Comparison of ENCODE assay signal across 16 mouse cellular contexts in genomic region chr19:7304801-7305200, GRCm38 (mm10). TPM values are rescaled to one million over a fixed set of nuclear protein-coding genes. Genes with fewer than 3 reads are reported as not detected.
A peak's percentile ranks its signal among the peaks of the same experiment; 100 is the strongest.
DNase-seq lines count a peak whose midpoint lies in the region; ATAC-seq and TF ChIP-seq lines count a peak whose summit lies in the region.
"Had no signal": no experiment of that assay in that cellular context is flagged by ENCODE, and none has a peak within 500 bp of the region (broad histone marks: within the 10 kb centered on the region; RNA-seq: fewer than 3 reads in every experiment).

No protein-coding gene starts in this region.

- intact Hi-C loops in gastrocnemius, adult 2 months (cut with DNase I) = no loop called here

- no peak for TF ChIP-seq CTCF in gastrocnemius, adult 2 months (IDR thresholded peaks at IDR 0.05)
- TF ChIP-seq CTCF in hindbrain, postnatal 0 days (IDR thresholded peaks at IDR 0.05; ENCODE audit: low read depth) = no peak

- no peaks in the 10 kb centered on the region for H3K27me3 ChIP-seq in kidney, embryonic 15.5 days
- no peaks in the 10 kb centered on the region for H3K27me3 ChIP-seq in intestine, embryonic 16.5 days (replicated peaks; ENCODE audit: control insufficient read depth, insufficient read depth, low read length)
- no peaks in the 10 kb centered on the region for H3K27me3 ChIP-seq in hindbrain, postnatal 0 days (ENCODE audit: insufficient read depth, low read length)
- H3K27me3 ChIP-seq: embryonic facial prominence, embryonic 13.5 days; hindbrain, embryonic 12.5 days; lung, embryonic 15.5 days; midbrain, embryonic 15.5 days had no signal

- DNase-seq in gastrocnemius, adult 2 months = no peak
- no peak for DNase-seq in gastrocnemius, postnatal 25 days
- DNase-seq in kidney, adult 8-10 months = no peak
- peak; percentile 48 for DNase-seq in lung, postnatal 36 days
- no peak for DNase-seq in lung, adult 18-20 months
- DNase-seq in hindbrain, postnatal 0 days (ENCODE audit: low spot score) = no peak
- DNase-seq: cerebellum, adult 11-12 months; kidney, adult 11 months; kidney, postnatal 4 days; thymus, postnatal 4 days had no signal

- H3K9me3 ChIP-seq in kidney, embryonic 15.5 days (replicated peaks) = no peaks in the 10 kb centered on the region
- H3K9me3 ChIP-seq in intestine, embryonic 16.5 days (ENCODE audit: control insufficient read depth, low read length) = no peaks in the 10 kb centered on the region
- no peaks in the 10 kb centered on the region for H3K9me3 ChIP-seq in hindbrain, postnatal 0 days (ENCODE audit: low read length)
- H3K9me3 ChIP-seq: embryonic facial prominence, embryonic 13.5 days; hindbrain, embryonic 12.5 days; lung, embryonic 15.5 days; midbrain, embryonic 15.5 days had no signal

- no peak overlapping the region for H3K4me3 ChIP-seq in gastrocnemius, adult 2 months
- no peak overlapping the region for H3K4me3 ChIP-seq in kidney, embryonic 15.5 days (replicated peaks)
- H3K4me3 ChIP-seq in intestine, embryonic 16.5 days (ENCODE audit: low read length) = no peak overlapping the region
- no peak overlapping the region for H3K4me3 ChIP-seq in hindbrain, postnatal 0 days (ENCODE audit: low read length)
- H3K4me3 ChIP-seq: embryonic facial prominence, embryonic 13.5 days; hindbrain, embryonic 12.5 days; lung, embryonic 15.5 days; midbrain, embryonic 15.5 days had no signal

- peak overlapping the region; percentile 89 for H3K27ac ChIP-seq in gastrocnemius, adult 2 months
- H3K27ac ChIP-seq in kidney, embryonic 15.5 days = 0 out of 2 replicates have a peak overlapping the region, but pooled peaks have one; percentile 56
- H3K27ac ChIP-seq in intestine, embryonic 16.5 days (ENCODE audit: low read length) = peak overlapping the region; percentile 3; the same call in 1 of the 2 replicates
- no peak overlapping the region for H3K27ac ChIP-seq in hindbrain, postnatal 0 days
- H3K27ac ChIP-seq: embryonic facial prominence, embryonic 13.5 days; hindbrain, embryonic 12.5 days; lung, embryonic 15.5 days; midbrain, embryonic 15.5 days had no signal

- no peak overlapping the region for H3K4me2 ChIP-seq in kidney, embryonic 15.5 days
- no peak overlapping the region for H3K4me2 ChIP-seq in intestine, embryonic 16.5 days (ENCODE audit: low read depth, low read length)
- no peak overlapping the region for H3K4me2 ChIP-seq in hindbrain, postnatal 0 days (ENCODE audit: low read depth, low read length)
- H3K4me2 ChIP-seq: embryonic facial prominence, embryonic 13.5 days; hindbrain, embryonic 12.5 days; lung, embryonic 15.5 days; midbrain, embryonic 15.5 days had no signal

- H3K4me1 ChIP-seq in kidney, embryonic 15.5 days = peaks cover 76% of the 10 kb centered on the region
- peaks cover 51% of the 10 kb centered on the region for H3K4me1 ChIP-seq in intestine, embryonic 16.5 days (ENCODE audit: control insufficient read depth, insufficient read depth, low read length)
- peaks cover 18% of the 10 kb centered on the region for H3K4me1 ChIP-seq in hindbrain, postnatal 0 days (ENCODE audit: insufficient read depth, low read length)

- ATAC-seq in kidney, embryonic 15.5 days (replicated peaks; ENCODE audit: low FRiP score) = no peak
- ATAC-seq in intestine, embryonic 16.5 days = no peak
- no peak for ATAC-seq in hindbrain, postnatal 0 days
- ATAC-seq: midbrain, embryonic 15.5 days had no signal

- WGBS in kidney, embryonic 15.5 days = 64% methylated on average over 2 of the region's 2 CpGs
- 52% methylated on average over 2 of the region's 2 CpGs for WGBS in intestine, embryonic 16.5 days
- WGBS in hindbrain, postnatal 0 days = 56% methylated on average over 2 of the region's 2 CpGs

- H3K36me3 ChIP-seq in kidney, embryonic 15.5 days = 0 out of 2 replicates have a peak, but pooled peaks cover 6% of the 10 kb centered on the region
- no peaks in the 10 kb centered on the region for H3K36me3 ChIP-seq in intestine, embryonic 16.5 days (ENCODE audit: control insufficient read depth, insufficient read depth, low read length)
- H3K36me3 ChIP-seq in hindbrain, postnatal 0 days (ENCODE audit: insufficient read depth, low read length) = no peaks in the 10 kb centered on the region
- H3K36me3 ChIP-seq: hindbrain, embryonic 12.5 days; lung, embryonic 15.5 days; midbrain, embryonic 15.5 days had no signal

- H3K9ac ChIP-seq in kidney, embryonic 15.5 days = no peak overlapping the region
- no peak overlapping the region for H3K9ac ChIP-seq in intestine, embryonic 16.5 days (ENCODE audit: low read depth, low read length)
- H3K9ac ChIP-seq in hindbrain, postnatal 0 days (replicated peaks; ENCODE audit: low read length) = no peak overlapping the region
- H3K9ac ChIP-seq: embryonic facial prominence, embryonic 13.5 days; hindbrain, embryonic 12.5 days; lung, embryonic 15.5 days; midbrain, embryonic 15.5 days had no signal

RNA-seq across cellular contexts. Expression of gene Mark2, which starts 36.9 kb away (rescaled TPM):
- 10 to 100 TPM; 36.9 to 37.1 TPM for total RNA-seq in gastrocnemius, adult 2 months (2021)
- total RNA-seq in gastrocnemius, postnatal 25 days (2021) = 10 to 100 TPM; 27.4 to 30.6 TPM
- 39.8 and 45.1 TPM in 2 replicates for polyA plus RNA-seq in kidney, embryonic 15.5 days (2015; fragmentation: Nextera tagmentation; extraction: Ambion mirVana)
- 39.1 and 41.4 TPM in 2 replicates for polyA plus RNA-seq in intestine, embryonic 16.5 days (2015; fragmentation: Nextera tagmentation; extraction: Ambion mirVana)
- total RNA-seq in hindbrain, postnatal 0 days (2014; rRNA removed) = 39.9 and 47.8 TPM in 2 replicates
- polyA plus RNA-seq in hindbrain, postnatal 0 days (2015; fragmentation: Nextera tagmentation; extraction: Ambion mirVana) = 31.4 and 36.2 TPM in 2 replicates

RNA-seq across cellular contexts. Expression of gene Rcor2, which starts 37.7 kb away (rescaled TPM):
- 1 to 10 TPM; 1.6 to 2.0 TPM for total RNA-seq in gastrocnemius, adult 2 months (2021)
- total RNA-seq in gastrocnemius, postnatal 25 days (2021) = 1 to 10 TPM; 2.6 to 4.2 TPM
- 15.9 and 16.0 TPM in 2 replicates for polyA plus RNA-seq in kidney, embryonic 15.5 days (2015; fragmentation: Nextera tagmentation; extraction: Ambion mirVana)
- 6.5 and 9.0 TPM in 2 replicates for polyA plus RNA-seq in intestine, embryonic 16.5 days (2015; fragmentation: Nextera tagmentation; extraction: Ambion mirVana)
- 73.2 and 91.7 TPM in 2 replicates for total RNA-seq in hindbrain, postnatal 0 days (2014; rRNA removed)
- polyA plus RNA-seq in hindbrain, postnatal 0 days (2015; fragmentation: Nextera tagmentation; extraction: Ambion mirVana) = 14.8 and 16.6 TPM in 2 replicates

Comparison
In these comparisons a context has a peak if more than half of its experiments do, and no peak if none do; other contexts are left out.
1. RNA of gene Rcor2, which starts 37.7 kb away (total RNA-seq): 73.2 to 91.7 TPM in hindbrain, postnatal 0 days; 2.6 to 4.2 TPM in gastrocnemius, postnatal 25 days and 1.6 to 2.0 TPM in gastrocnemius, adult 2 months; every median in the first group is over 10 times any median in the second.